Mouse (Mus musculus) urinary bladder, postnatal 0 days (tissue): Measurements from ENCODE around the gene Tex35. TPM values are rescaled to one million over a fixed set of nuclear protein-coding genes. Genes with fewer than 3 reads are reported as not detected.

Source experiments
- polyA plus RNA-seq: library from polyadenylated mRNA; unstranded; fragments of >200 nt; fragmentation: Nextera tagmentation; extraction: Ambion mirVana; gene quantifications from 2 replicates; pipeline ENCODE4 v1.2.1, GENCODE M21; 2015

The Tex35 gene
- polyA plus RNA-seq = not detected in 2 replicates

DNA sequence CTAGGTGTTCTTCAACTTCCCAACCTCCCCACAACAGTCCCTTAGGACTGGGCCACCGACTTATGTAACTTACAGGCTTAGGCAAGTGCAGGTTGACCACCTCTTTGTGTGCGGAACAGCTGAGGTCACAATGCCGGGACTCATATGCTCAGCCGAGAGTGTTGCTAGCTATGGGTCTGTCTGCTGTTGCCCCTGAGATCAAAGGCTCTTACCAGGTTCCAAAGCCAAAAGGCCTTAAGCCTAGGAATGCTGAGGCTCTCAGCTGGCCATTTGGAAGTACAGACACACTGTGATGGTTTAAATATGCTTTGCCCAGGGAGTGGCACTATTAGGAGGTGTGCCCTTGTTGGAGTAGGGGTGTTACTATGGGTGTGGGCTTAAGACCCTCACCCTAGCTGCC lies at the start of gene Tex35:
Tex35 (minus strand) TSS at position 101 of the 400 bp plus-strand sequence.

Other genes starting within 250 kb of the Tex35 start
- 16.2 and 24.5 TPM in 2 replicates for gene Ralgps2, start 169.1 kb downstream of the Tex35 start, polyA plus RNA-seq